Mouse (Mus musculus) megakaryocyte, embryonic 14.5 days (primary cell): Measurements from ENCODE around the gene Camkmt.

Experiments used
- FLI1 ChIP-seq: IDR thresholded peaks from 2 replicates; pipeline ENCODE4 v1.6.1; 2012; ENCODE audit warnings: low read length, inconsistent platforms, mixed read lengths
- GATA1 ChIP-seq: IDR thresholded peaks from 3 replicates; pipeline ENCODE4 v1.6.1; 2012; ENCODE audit warnings: mixed read lengths, low read length, inconsistent platforms, borderline replicate concordance

GRCm38 (mm10) chr17:85319779-85320300 lies 229.5 kb downstream of the Camkmt start:
- TF ChIP-seq FLI1 (no peak), GATA1 (no peak)
